In genomic region chr1:164261553-164261952, GRCm38 (mm10) we compare ENCODE assay signal across 12 mouse cellular contexts. TPM values are rescaled to one million over a fixed set of nuclear protein-coding genes. Genes with fewer than 3 reads are reported as not detected.
DNase-seq lines count a peak whose midpoint lies in the region; ATAC-seq and TF ChIP-seq lines count a peak whose summit lies in the region.
"Had no signal": no experiment of that assay in that cellular context is flagged by ENCODE, and none has a peak within 500 bp of the region (broad histone marks: within the 10 kb centered on the region; RNA-seq: fewer than 3 reads in every experiment).

No protein-coding gene starts in this region.

- no peaks in the 10 kb centered on the region for H3K4me1 ChIP-seq in hindbrain, postnatal 0 days (ENCODE audit: insufficient read depth, low read length)
- H3K4me1 ChIP-seq in hindbrain, embryonic 11.5 days (replicated peaks; ENCODE audit: control insufficient read depth, insufficient read depth, low read length), result no peaks in the 10 kb centered on the region
- H3K4me1 ChIP-seq: neural tube, embryonic 15.5 days had no signal

- no peak overlapping the region for H3K9ac ChIP-seq in hindbrain, postnatal 0 days (replicated peaks; ENCODE audit: low read length)
- no peak overlapping the region for H3K9ac ChIP-seq in hindbrain, embryonic 11.5 days (ENCODE audit: low read depth, low read length)
- H3K9ac ChIP-seq: neural tube, embryonic 15.5 days had no signal

- H3K36me3 ChIP-seq in hindbrain, postnatal 0 days (ENCODE audit: insufficient read depth, low read length), result peaks cover 31% of the 10 kb centered on the region
- no peaks in the 10 kb centered on the region for H3K36me3 ChIP-seq in hindbrain, embryonic 11.5 days (ENCODE audit: control insufficient read depth, insufficient read depth, low read length)

- no peaks in the 10 kb centered on the region for H3K9me3 ChIP-seq in hindbrain, postnatal 0 days (ENCODE audit: low read length)
- no peaks in the 10 kb centered on the region for H3K9me3 ChIP-seq in hindbrain, embryonic 11.5 days (ENCODE audit: control insufficient read depth, low read length)
- H3K9me3 ChIP-seq: neural tube, embryonic 15.5 days had no signal

- H3K4me2 ChIP-seq in hindbrain, postnatal 0 days (ENCODE audit: low read depth, low read length), result no peak overlapping the region
- no peak overlapping the region for H3K4me2 ChIP-seq in hindbrain, embryonic 11.5 days (replicated peaks; ENCODE audit: low read depth, low read length)
- H3K4me2 ChIP-seq: neural tube, embryonic 15.5 days had no signal

- DNase-seq in gastrocnemius, postnatal 25 days, result peak; percentile 27
- no peak for DNase-seq in gastrocnemius, postnatal 4 days (ENCODE audit: low spot score in 2 of 2)
- peak; percentile 100 for DNase-seq in 3T3-L1 (ENCODE audit: low read depth, low spot score)
- peak; percentile 69 for DNase-seq in adrenal gland, postnatal 10 days
- peak; percentile 53 to 66 for DNase-seq in layer of hippocampus, adult 8-10 months (ENCODE audit: low spot score in 2 of 2)
- DNase-seq in hindbrain, postnatal 0 days (ENCODE audit: low spot score), result no peak
- no peak for DNase-seq in hindbrain, embryonic 11.5 days (ENCODE audit: low spot score)
- DNase-seq in yolk sac, embryonic 10.5 days (ENCODE audit: low spot score), result no peak
- DNase-seq: kidney, adult 18-20 months; thymus, postnatal 25 days had no signal

- H3K27me3 ChIP-seq in hindbrain, postnatal 0 days (ENCODE audit: insufficient read depth, low read length), result no peaks in the 10 kb centered on the region
- no peaks in the 10 kb centered on the region for H3K27me3 ChIP-seq in hindbrain, embryonic 11.5 days (ENCODE audit: control insufficient read depth, insufficient read depth, low read length)
- H3K27me3 ChIP-seq: neural tube, embryonic 15.5 days had no signal

- 87% methylated on average over 7 of the region's 7 CpGs for WGBS in hindbrain, postnatal 0 days
- WGBS in hindbrain, embryonic 11.5 days, result 91% methylated on average over 7 of the region's 7 CpGs

- H3K27ac ChIP-seq in hindbrain, postnatal 0 days, result no peak overlapping the region
- H3K27ac ChIP-seq in hindbrain, embryonic 11.5 days (ENCODE audit: low read depth, low read length), result no peak overlapping the region
- H3K27ac ChIP-seq: heart, adult 2 months; neural tube, embryonic 15.5 days had no signal

- ATAC-seq in hindbrain, postnatal 0 days, result no peak
- no peak for ATAC-seq in hindbrain, embryonic 11.5 days (ENCODE audit: low FRiP score)

- no peak overlapping the region for H3K4me3 ChIP-seq in hindbrain, postnatal 0 days (ENCODE audit: low read length)
- H3K4me3 ChIP-seq in hindbrain, embryonic 11.5 days (ENCODE audit: low read depth, low read length), result no peak overlapping the region
- H3K4me3 ChIP-seq: heart, adult 2 months; neural tube, embryonic 15.5 days had no signal

- TF ChIP-seq CTCF in hindbrain, postnatal 0 days (IDR thresholded peaks at IDR 0.05; ENCODE audit: low read depth), result no peak

RNA-seq across cellular contexts. Expression of gene Slc19a2, which starts 12.7 kb away (rescaled TPM):
- 1 to 10 TPM; 3.3 to 4.0 TPM for total RNA-seq in gastrocnemius, postnatal 25 days (2021)
- total RNA-seq in gastrocnemius, postnatal 4 days (2021), result 1 to 10 TPM; 2.7 to 2.9 TPM
- 10 to 100 TPM; 16.4 to 19.2 TPM for total RNA-seq in adrenal gland, postnatal 10 days (2021)
- 10 to 100 TPM; 13.8 to 16.1 (median 14.2) TPM for total RNA-seq in layer of hippocampus, adult 8-10 months (2022)
- total RNA-seq in hindbrain, postnatal 0 days (2014; rRNA removed), result 19.3 and 21.0 TPM in 2 replicates
- 9.7 and 10.3 TPM in 2 replicates for polyA plus RNA-seq in hindbrain, postnatal 0 days (2015; fragmentation: Nextera tagmentation; extraction: Ambion mirVana)
- 9.2 and 9.4 TPM in 2 replicates for polyA plus RNA-seq in hindbrain, embryonic 11.5 days (2014; fragmentation: Nextera tagmentation; extraction: Ambion mirVana)

RNA-seq across cellular contexts. Expression of gene Ccdc181, which starts 13.8 kb away (rescaled TPM):
- total RNA-seq in gastrocnemius, postnatal 25 days (2021), result 1 to 10 TPM; 6.3 to 8.2 TPM
- total RNA-seq in gastrocnemius, postnatal 4 days (2021), result 1 to 10 TPM; 5.6 to 5.8 TPM
- 1 to 10 TPM; 7.3 to 9.8 TPM for total RNA-seq in adrenal gland, postnatal 10 days (2021)
- 10 to 100 TPM; 18.5 to 22.8 (median 22.0) TPM for total RNA-seq in layer of hippocampus, adult 8-10 months (2022)
- 5.8 and 6.4 TPM in 2 replicates for total RNA-seq in hindbrain, postnatal 0 days (2014; rRNA removed)
- 24.6 and 25.0 TPM in 2 replicates for polyA plus RNA-seq in hindbrain, postnatal 0 days (2015; fragmentation: Nextera tagmentation; extraction: Ambion mirVana)
- 16.3 and 18.1 TPM in 2 replicates for polyA plus RNA-seq in hindbrain, embryonic 11.5 days (2014; fragmentation: Nextera tagmentation; extraction: Ambion mirVana)

RNA-seq across cellular contexts. Expression of gene Nme7, which starts 42.4 kb away (rescaled TPM):
- 1 to 10 TPM; 1.6 to 1.8 TPM for total RNA-seq in gastrocnemius, postnatal 25 days (2021)
- total RNA-seq in gastrocnemius, postnatal 4 days (2021), result 1 to 10 TPM; 7.7 to 8.5 TPM
- total RNA-seq in adrenal gland, postnatal 10 days (2021), result 10 to 100 TPM; 14.5 to 17.2 TPM
- total RNA-seq in layer of hippocampus, adult 8-10 months (2022), result 10 to 100 TPM; 25.4 to 31.7 (median 28.6) TPM
- total RNA-seq in hindbrain, postnatal 0 days (2014; rRNA removed), result 12.4 and 19.7 TPM in 2 replicates
- polyA plus RNA-seq in hindbrain, postnatal 0 days (2015; fragmentation: Nextera tagmentation; extraction: Ambion mirVana), result 24.8 and 30.1 TPM in 2 replicates
- 30.4 and 32.8 TPM in 2 replicates for polyA plus RNA-seq in hindbrain, embryonic 11.5 days (2014; fragmentation: Nextera tagmentation; extraction: Ambion mirVana)

RNA-seq across cellular contexts. Expression of gene Blzf1, which starts 45.7 kb away (rescaled TPM):
- total RNA-seq in gastrocnemius, postnatal 25 days (2021), result 10 to 100 TPM; 22.7 to 23.6 TPM
- 10 to 100 TPM; 24.5 to 31.2 TPM for total RNA-seq in gastrocnemius, postnatal 4 days (2021)
- total RNA-seq in adrenal gland, postnatal 10 days (2021), result 10 to 100 TPM; 25.1 to 26.8 TPM
- 10 to 100 TPM; 21.5 to 24.6 (median 21.8) TPM for total RNA-seq in layer of hippocampus, adult 8-10 months (2022)
- 9.1 and 10.8 TPM in 2 replicates for total RNA-seq in hindbrain, postnatal 0 days (2014; rRNA removed)
- 26.1 and 26.6 TPM in 2 replicates for polyA plus RNA-seq in hindbrain, postnatal 0 days (2015; fragmentation: Nextera tagmentation; extraction: Ambion mirVana)
- polyA plus RNA-seq in hindbrain, embryonic 11.5 days (2014; fragmentation: Nextera tagmentation; extraction: Ambion mirVana), result 28.8 and 30.8 TPM in 2 replicates

Comparison
In these comparisons a context has a peak if more than half of its experiments do, and no peak if none do; other contexts are left out.
1. DNase-seq: peak in gastrocnemius, postnatal 25 days (single experiment), 3T3-L1 (single experiment), adrenal gland, postnatal 10 days (single experiment) and layer of hippocampus, adult 8-10 months (2 of 2); none in gastrocnemius, postnatal 4 days (0 of 2), hindbrain, postnatal 0 days (single experiment), hindbrain, embryonic 11.5 days (single experiment) and yolk sac, embryonic 10.5 days (single experiment).